In genomic region chr1:166308851-166309715, GRCm38 (mm10) we compare ENCODE assay signal across 8 mouse cellular contexts. TPM values are rescaled to one million over a fixed set of nuclear protein-coding genes. Genes with fewer than 3 reads are reported as not detected.
A peak's percentile ranks its signal among the peaks of the same experiment; 100 is the strongest.
DNase-seq lines count a peak whose midpoint lies in the region; ATAC-seq and TF ChIP-seq lines count a peak whose summit lies in the region.

No protein-coding gene starts in this region.

- H3K36me3 ChIP-seq in liver, adult 2 months (ENCODE audit: control insufficient read depth, insufficient read depth, low read length): no peaks in the 10 kb centered on the region

- no peak overlapping the region for H3K27ac ChIP-seq in liver, adult 2 months (replicated peaks; ENCODE audit: insufficient read depth, low read depth, low read length)

- H3K4me1 ChIP-seq in liver, adult 2 months (ENCODE audit: control insufficient read depth, insufficient read depth, low read length): no peaks in the 10 kb centered on the region

- peak overlapping the region; percentile 34; the same call in 1 of the 2 replicates for H3K4me3 ChIP-seq in liver, adult 2 months (ENCODE audit: insufficient read depth, low read depth, low read length)

- peak overlapping the region; percentile 13; the same call in 1 of the 2 replicates for H3K9ac ChIP-seq in liver, adult 2 months (ENCODE audit: low read depth, low read length)

- no peak for ATAC-seq in erythroid progenitor cell, adult 5-6 weeks (replicated peaks; ENCODE audit: low FRiP score, poor library complexity, severe bottlenecking)

- H3K27me3 ChIP-seq in liver, adult 2 months (ENCODE audit: control insufficient read depth, insufficient read depth, low read length): peaks cover 4% of the 10 kb centered on the region; the same call in 1 of the 2 replicates

- no peaks in the 10 kb centered on the region for H3K79me2 ChIP-seq in liver, adult 2 months (ENCODE audit: control insufficient read depth, insufficient read depth, low read length)

- TF ChIP-seq POLR2A in liver, adult 2 months (IDR thresholded peaks at IDR 0.05; ENCODE audit: extremely low read depth, insufficient read depth, low read length): no peak

- 7% methylated on average over 93 of the region's 94 CpGs for WGBS in liver, adult 2 months

- peak; percentile 46 for DNase-seq in right cerebral cortex, postnatal 14 days
- no peak for DNase-seq in right cerebral cortex, adult 2 months (ENCODE audit: low spot score in 2 of 2)
- DNase-seq in embryo, embryonic 11.5 days (ENCODE audit: low read depth, low spot score): peak; percentile 23
- DNase-seq in heart, postnatal 4 days: peak; percentile 28
- peak; percentile 17 for DNase-seq in liver, adult 2 months (ENCODE audit: extremely low read depth, low read depth, low spot score)
- peak; percentile 73 for DNase-seq in neural tube, embryonic 10.5 days (ENCODE audit: extremely low spot score, low spot score)
- no peak for DNase-seq in B cell, adult 2 months

- no peak for TF ChIP-seq CTCF in liver, adult 2 months (IDR thresholded peaks at IDR 0.05; ENCODE audit: low read depth, low read length)

RNA-seq across cellular contexts. Expression of gene Ildr2, which starts 55.1 kb away (rescaled TPM):
- 1 to 10 TPM; 6.0 to 7.0 TPM for total RNA-seq in heart, postnatal 4 days (2021)
- 15.0 and 20.7 TPM in 2 replicates for total RNA-seq in liver, adult 2 months (2014; rRNA removed)
- 6.6 and 15.3 TPM in 2 replicates for polyA plus RNA-seq in liver, adult 2 months (2012; rRNA removed)
- not detected in 2 replicates for total RNA-seq in erythroid progenitor cell, adult 5-6 weeks (2015; ENCODE audit: low replicate concordance)
- not detected in 2 replicates for total RNA-seq in erythroid progenitor cell, adult 5-6 weeks (2017; ENCODE audit: low replicate concordance)

Comparison
In these comparisons a context has a peak if more than half of its experiments do, and no peak if none do; other contexts are left out.
1. DNase-seq: peak in right cerebral cortex, postnatal 14 days (single experiment), embryo, embryonic 11.5 days (single experiment), heart, postnatal 4 days (single experiment), liver, adult 2 months (single experiment) and neural tube, embryonic 10.5 days (single experiment); none in right cerebral cortex, adult 2 months (0 of 2) and B cell, adult 2 months (0 of 2).
2. RNA of gene Ildr2, which starts 55.1 kb away (total RNA-seq): 15.0 to 20.7 TPM in liver, adult 2 months and 6.0 to 7.0 TPM in heart, postnatal 4 days; not detected in erythroid progenitor cell, adult 5-6 weeks; every median in the first group is over 4 times any median in the second.